Mouse (Mus musculus): ENCODE measurements around the gene Ano6. TPM values are rescaled to one million over a fixed set of nuclear protein-coding genes. Genes with fewer than 3 reads are reported as not detected.

The Ano6 gene
- polyA plus RNA-seq, 1 experiment, result 22.8 TPM

DNA sequence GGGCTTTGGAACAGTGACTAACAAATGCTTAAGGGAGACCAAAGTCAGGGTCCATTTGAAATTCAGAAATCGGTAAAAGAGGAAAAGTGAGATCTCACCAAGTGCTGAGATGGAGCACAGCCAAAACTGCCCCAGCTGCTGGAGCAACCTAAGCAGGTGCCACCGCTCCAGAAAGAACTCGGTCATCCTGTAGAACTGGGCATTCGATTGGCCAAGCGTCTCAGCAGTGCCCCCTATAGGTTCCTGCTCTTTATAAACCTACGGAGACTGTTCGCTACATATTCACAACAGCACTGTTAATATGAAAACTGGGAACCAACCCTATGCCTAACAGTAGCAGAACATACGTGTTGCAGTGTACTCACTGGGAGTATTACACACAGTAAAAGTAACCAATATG lies 180.7 kb downstream of the Ano6 start:
- 94% methylated on average over 8 of the region's 8 CpGs for WGBS
- Histone ChIP-seq H3K36me3 (ENCODE audit: control insufficient read depth, insufficient read depth, low read length) (peaks cover 13% of the 10 kb centered on the region), H3K27me3 (ENCODE audit: control insufficient read depth, insufficient read depth, low read length) (no peaks in the 10 kb centered on the region), H3K4me1 (ENCODE audit: control insufficient read depth, insufficient read depth, insufficient read length) (no peaks in the 10 kb centered on the region), H3K4me3 (ENCODE audit: extremely low read depth, insufficient read depth, insufficient read length) (no peak overlapping the region), H3K27ac (ENCODE audit: insufficient read depth, low read length) (no peak overlapping the region)
- DNase-seq (ENCODE audit: low read depth in 1 of 2, low spot score in 2 of 2), result no peak
- peak; percentile 15; the same call in 1 of the 2 replicates for TF ChIP-seq CTCF (IDR thresholded peaks at IDR 0.05; ENCODE audit: extremely low read depth, insufficient read depth, insufficient read length, insufficient replicate concordance)
- TF ChIP-seq POLR2A (IDR thresholded peaks at IDR 0.05; ENCODE audit: low read depth, low read length), result no peak

DNA sequence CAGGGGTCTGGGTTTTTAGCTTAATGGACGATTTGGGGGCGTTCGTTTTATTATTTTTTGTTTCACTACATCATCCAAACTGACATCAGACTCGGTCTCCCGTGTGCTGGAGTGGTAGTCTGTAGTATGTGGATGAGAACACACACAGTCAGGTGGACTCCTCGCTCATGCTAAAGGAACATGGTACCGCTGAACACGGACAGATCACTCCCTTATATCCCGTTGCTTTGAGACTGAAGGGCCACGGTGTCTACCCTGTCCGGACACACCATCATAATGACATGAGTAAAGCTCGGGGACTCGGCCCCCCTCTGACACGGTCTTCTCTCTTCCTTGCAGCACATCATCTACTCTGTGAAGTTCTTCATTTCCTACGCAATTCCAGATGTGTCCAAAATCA lies 181.5 kb downstream of the Ano6 start:
- Histone ChIP-seq H3K4me1 (ENCODE audit: control insufficient read depth, insufficient read depth, insufficient read length) (peaks cover under 1% of the 10 kb centered on the region; the same call in 1 of the 2 replicates), H3K36me3 (ENCODE audit: control insufficient read depth, insufficient read depth, low read length) (peaks cover 13% of the 10 kb centered on the region), H3K27ac (ENCODE audit: insufficient read depth, low read length) (no peak overlapping the region), H3K27me3 (ENCODE audit: control insufficient read depth, insufficient read depth, low read length) (no peaks in the 10 kb centered on the region), H3K4me3 (ENCODE audit: extremely low read depth, insufficient read depth, insufficient read length) (no peak overlapping the region)
- TF ChIP-seq POLR2A (IDR thresholded peaks at IDR 0.05; ENCODE audit: low read depth, low read length) (no peak), CTCF (IDR thresholded peaks at IDR 0.05; ENCODE audit: extremely low read depth, insufficient read depth, insufficient read length, insufficient replicate concordance) (no peak)
- WGBS, result 94% methylated on average over 15 of the region's 15 CpGs
- DNase-seq (ENCODE audit: low read depth in 1 of 2, low spot score in 2 of 2), result no peak

DNA sequence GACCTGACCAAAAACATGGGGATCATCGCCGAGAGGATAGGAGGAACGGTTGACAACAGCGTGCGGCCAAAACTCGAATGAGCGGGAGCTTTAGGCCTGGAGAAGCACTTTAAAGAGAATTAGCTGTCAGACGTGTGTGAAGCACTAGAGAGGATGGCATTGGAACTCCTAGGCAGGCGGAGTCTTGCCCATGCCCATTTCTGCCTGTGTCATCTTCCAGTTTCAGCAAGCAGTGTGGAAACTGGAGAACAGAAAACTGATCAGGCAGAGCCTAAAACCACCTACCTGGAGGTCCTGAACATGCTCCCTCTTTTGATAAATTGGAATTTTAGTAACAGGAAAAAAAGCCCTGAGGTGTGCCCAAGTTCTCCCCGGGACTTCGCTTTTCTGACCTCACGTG lies 182.0 kb downstream of the Ano6 start:
- TF ChIP-seq POLR2A (IDR thresholded peaks at IDR 0.05; ENCODE audit: low read depth, low read length) (no peak), CTCF (IDR thresholded peaks at IDR 0.05; ENCODE audit: extremely low read depth, insufficient read depth, insufficient read length, insufficient replicate concordance) (no peak)
- peaks cover 5% of the 10 kb centered on the region; the same call in 1 of the 2 replicates for H3K4me1 ChIP-seq (ENCODE audit: control insufficient read depth, insufficient read depth, insufficient read length)
- no peaks in the 10 kb centered on the region for H3K27me3 ChIP-seq (ENCODE audit: control insufficient read depth, insufficient read depth, low read length)
- DNase-seq (ENCODE audit: low read depth in 1 of 2, low spot score in 2 of 2), result no peak
- H3K27ac ChIP-seq (ENCODE audit: insufficient read depth, low read length), result no peak overlapping the region
- WGBS, result 95% methylated on average over 12 of the region's 12 CpGs
- H3K4me3 ChIP-seq (ENCODE audit: extremely low read depth, insufficient read depth, insufficient read length), result no peak overlapping the region
- peaks cover 13% of the 10 kb centered on the region for H3K36me3 ChIP-seq (ENCODE audit: control insufficient read depth, insufficient read depth, low read length)

DNA sequence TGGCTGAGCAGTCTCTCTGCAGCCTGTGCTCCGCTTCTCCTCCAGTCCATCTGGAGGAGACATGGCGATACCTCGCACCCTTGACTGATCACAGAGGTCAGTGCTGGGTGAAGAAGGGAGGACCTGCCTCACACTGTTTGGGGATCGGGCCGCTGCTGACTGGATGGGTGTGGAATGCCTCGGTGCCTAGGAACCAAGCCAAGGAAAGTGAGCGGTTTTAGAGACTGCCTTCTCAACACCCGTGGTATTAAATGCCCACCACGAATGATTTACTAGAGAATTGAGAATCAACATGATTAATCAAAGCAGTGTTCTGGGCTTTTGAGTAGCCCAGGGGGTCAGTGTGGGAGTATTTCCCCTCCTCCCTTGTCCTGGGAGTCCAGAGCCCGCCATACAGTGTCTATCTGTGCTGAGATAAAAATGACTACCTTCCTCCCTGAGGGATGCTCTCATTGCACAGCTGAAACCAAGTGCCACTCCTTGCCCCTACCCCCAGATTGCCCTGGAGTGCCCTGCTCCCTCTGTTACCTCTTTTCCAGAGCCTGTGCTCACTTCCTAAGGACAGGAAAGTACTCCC lies 183.5 kb downstream of the Ano6 start:
- Histone ChIP-seq H3K36me3 (ENCODE audit: control insufficient read depth, insufficient read depth, low read length) (peaks cover 11% of the 10 kb centered on the region), H3K27me3 (ENCODE audit: control insufficient read depth, insufficient read depth, low read length) (no peaks in the 10 kb centered on the region), H3K4me1 (ENCODE audit: control insufficient read depth, insufficient read depth, insufficient read length) (peaks cover 8% of the 10 kb centered on the region; the same call in 1 of the 2 replicates), H3K4me3 (ENCODE audit: extremely low read depth, insufficient read depth, insufficient read length) (no peak overlapping the region), H3K27ac (ENCODE audit: insufficient read depth, low read length) (no peak overlapping the region)
- TF ChIP-seq POLR2A (IDR thresholded peaks at IDR 0.05; ENCODE audit: low read depth, low read length) (no peak), CTCF (IDR thresholded peaks at IDR 0.05; ENCODE audit: extremely low read depth, insufficient read depth, insufficient read length, insufficient replicate concordance) (no peak)
- no peak for DNase-seq (ENCODE audit: low read depth in 1 of 2, low spot score in 2 of 2)
- WGBS, result 88% methylated on average over 10 of the region's 10 CpGs

DNA sequence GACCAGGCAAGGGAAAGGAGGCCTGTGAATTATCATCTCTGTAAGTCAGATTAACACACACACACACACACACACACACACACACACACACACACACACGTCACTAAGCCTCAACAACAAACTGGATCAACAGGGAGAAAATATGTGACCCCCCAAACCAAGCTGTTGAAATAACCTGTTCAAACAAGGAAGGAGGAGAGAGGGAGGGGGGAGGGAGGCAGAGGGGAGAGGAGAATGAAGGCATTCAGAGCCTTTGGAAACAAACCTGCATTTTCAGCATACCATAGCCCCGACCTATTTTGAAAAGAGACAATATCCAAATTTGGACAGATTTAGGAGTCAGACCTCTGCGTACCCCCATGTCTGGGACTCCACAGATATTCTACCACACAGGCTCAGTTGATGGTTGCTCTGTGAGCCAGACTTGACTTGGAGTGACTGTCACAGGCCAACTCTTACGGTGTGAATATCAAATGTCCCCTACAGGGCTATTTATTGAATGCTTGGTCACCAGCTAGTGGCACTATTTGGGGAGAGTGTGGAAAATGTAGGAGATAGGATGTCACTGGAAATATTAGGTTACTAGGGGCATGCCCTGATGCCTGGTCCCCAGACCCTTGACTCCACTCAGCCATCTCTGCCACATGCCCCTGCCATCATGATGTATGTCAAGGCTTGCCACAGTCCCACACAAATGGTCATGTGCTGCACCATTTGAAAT lies 185.7 kb downstream of the Ano6 start:
- TF ChIP-seq CTCF (IDR thresholded peaks at IDR 0.05; ENCODE audit: extremely low read depth, insufficient read depth, insufficient read length, insufficient replicate concordance) (no peak), POLR2A (IDR thresholded peaks at IDR 0.05; ENCODE audit: low read depth, low read length) (no peak)
- H3K27ac ChIP-seq (ENCODE audit: insufficient read depth, low read length), result no peak overlapping the region
- H3K4me3 ChIP-seq (ENCODE audit: extremely low read depth, insufficient read depth, insufficient read length), result no peak overlapping the region
- no peaks in the 10 kb centered on the region for H3K27me3 ChIP-seq (ENCODE audit: control insufficient read depth, insufficient read depth, low read length)
- peaks cover 11% of the 10 kb centered on the region for H3K36me3 ChIP-seq (ENCODE audit: control insufficient read depth, insufficient read depth, low read length)
- WGBS, result 93% methylated on average over 4 of the region's 4 CpGs
- H3K4me1 ChIP-seq (ENCODE audit: control insufficient read depth, insufficient read depth, insufficient read length), result peaks cover 8% of the 10 kb centered on the region; the same call in 1 of the 2 replicates
- no peak for DNase-seq (ENCODE audit: low read depth in 1 of 2, low spot score in 2 of 2)

DNA sequence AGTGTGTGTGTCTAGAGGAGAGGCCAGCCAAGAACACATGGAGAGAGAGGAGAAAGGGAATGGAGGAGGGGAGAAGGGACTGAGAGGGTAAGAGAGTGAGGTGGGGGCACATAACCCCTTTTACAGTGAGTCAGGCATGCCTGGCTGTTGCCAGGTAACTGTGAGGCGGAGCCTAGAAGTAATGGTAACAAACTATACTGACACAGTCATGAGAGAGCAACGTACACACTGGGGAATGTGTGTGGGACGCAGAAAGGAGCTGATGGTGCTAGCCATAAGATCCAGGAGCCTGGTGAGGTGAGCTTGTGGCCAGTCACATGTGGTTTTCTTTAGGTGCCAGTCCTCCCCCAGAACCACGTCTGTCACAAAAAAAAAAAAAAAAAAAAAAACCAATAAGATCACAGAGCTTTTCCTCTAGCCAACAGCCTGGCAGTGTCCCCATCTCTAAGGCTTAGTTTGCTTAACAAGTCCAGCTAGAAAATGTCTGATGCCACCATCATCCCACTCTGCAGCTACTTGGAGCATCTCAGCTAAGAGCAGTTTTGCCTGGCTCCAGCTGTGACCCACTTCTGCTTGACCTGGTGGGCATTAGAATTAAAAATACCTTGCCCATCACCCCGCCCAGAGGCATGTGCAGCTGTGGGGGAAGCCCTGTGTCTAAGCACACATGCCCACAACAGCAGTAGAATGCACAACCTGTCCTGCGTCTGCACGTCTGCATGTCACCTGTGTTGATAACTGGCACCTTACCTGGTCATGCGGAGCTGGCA lies 186.7 kb downstream of the Ano6 start:
- no peak for DNase-seq (ENCODE audit: low read depth in 1 of 2, low spot score in 2 of 2)
- Histone ChIP-seq H3K36me3 (ENCODE audit: control insufficient read depth, insufficient read depth, low read length) (peaks cover 9% of the 10 kb centered on the region), H3K4me1 (ENCODE audit: control insufficient read depth, insufficient read depth, insufficient read length) (peaks cover 8% of the 10 kb centered on the region; the same call in 1 of the 2 replicates), H3K4me3 (ENCODE audit: extremely low read depth, insufficient read depth, insufficient read length) (no peak overlapping the region), H3K27ac (ENCODE audit: insufficient read depth, low read length) (no peak overlapping the region), H3K27me3 (ENCODE audit: control insufficient read depth, insufficient read depth, low read length) (no peaks in the 10 kb centered on the region; the same call in 1 of the 2 replicates)
- 78% methylated on average over 8 of the region's 8 CpGs for WGBS
- TF ChIP-seq CTCF (IDR thresholded peaks at IDR 0.05; ENCODE audit: extremely low read depth, insufficient read depth, insufficient read length, insufficient replicate concordance) (no peak), POLR2A (IDR thresholded peaks at IDR 0.05; ENCODE audit: low read depth, low read length) (no peak)

All from spleen, adult 2 months (tissue).